Comparison of ENCODE assay signal across 8 mouse cellular contexts in the genomic region with DNA sequence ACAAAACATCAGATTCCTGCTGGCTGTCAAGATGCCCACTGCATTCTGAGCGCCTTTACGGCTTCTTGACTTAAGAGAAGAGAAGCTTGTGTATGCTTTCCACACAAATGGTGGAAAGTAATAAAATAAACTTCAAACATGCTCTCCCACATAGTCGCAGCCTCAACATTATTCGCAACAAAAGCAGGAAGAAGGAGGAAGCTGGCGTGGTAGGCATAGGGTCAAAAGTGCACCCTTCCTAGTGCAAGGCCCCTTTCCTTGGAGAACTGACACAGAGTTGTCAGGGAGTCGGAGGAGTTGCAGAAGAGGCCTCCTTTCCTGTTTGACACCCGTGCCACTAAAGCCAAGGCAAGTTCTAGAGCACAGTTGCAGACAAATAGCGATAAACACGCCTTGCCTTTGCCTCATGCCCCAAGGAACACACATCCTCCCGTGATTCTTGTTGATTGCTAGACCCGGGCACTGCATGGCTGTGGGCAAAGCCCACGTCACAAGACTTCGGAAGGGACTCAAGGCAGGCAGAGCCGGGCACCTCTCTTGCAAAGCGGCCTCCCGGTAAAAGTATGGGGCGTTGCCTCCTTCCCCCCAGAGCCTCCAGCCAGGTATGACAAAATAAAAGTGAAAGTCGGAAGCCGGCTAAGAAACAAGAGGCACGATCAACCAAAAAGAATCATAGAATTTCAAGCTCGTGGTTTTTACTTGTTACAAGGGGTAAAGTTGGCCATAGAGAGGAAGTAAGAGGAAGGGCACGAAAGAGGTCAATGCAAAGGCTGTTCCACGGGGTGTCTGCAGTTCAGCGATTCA. TPM values are rescaled to one million over a fixed set of nuclear protein-coding genes. Genes with fewer than 3 reads are reported as not detected.
DNase-seq lines count a peak whose midpoint lies in the region; ATAC-seq and TF ChIP-seq lines count a peak whose summit lies in the region.

No protein-coding gene starts in this region.

- peak overlapping the region; percentile 98 for H3K4me2 ChIP-seq in heart, embryonic 12.5 days
- H3K4me2 ChIP-seq in midbrain, embryonic 11.5 days: peak overlapping the region; percentile 97

- no peaks in the 10 kb centered on the region for H3K9me3 ChIP-seq in heart, embryonic 12.5 days (replicated peaks)
- H3K9me3 ChIP-seq in midbrain, embryonic 11.5 days (ENCODE audit: control insufficient read depth, low read length): no peaks in the 10 kb centered on the region

- H3K27me3 ChIP-seq in heart, embryonic 12.5 days (replicated peaks): peaks cover 86% of the 10 kb centered on the region
- peaks cover 71% of the 10 kb centered on the region for H3K27me3 ChIP-seq in midbrain, embryonic 11.5 days (ENCODE audit: control insufficient read depth, insufficient read depth, low read length)

- no peak for TF ChIP-seq CTCF in brain, embryonic 14.5 days (IDR thresholded peaks at IDR 0.05; ENCODE audit: borderline replicate concordance, extremely low read depth, insufficient read depth, insufficient read length)

- no peak overlapping the region for H3K27ac ChIP-seq in heart, embryonic 12.5 days (ENCODE audit: poor library complexity, severe bottlenecking)
- no peak overlapping the region for H3K27ac ChIP-seq in midbrain, embryonic 11.5 days (ENCODE audit: low read depth, low read length)

- peak overlapping the region; percentile 66 for H3K4me3 ChIP-seq in heart, embryonic 12.5 days
- peak overlapping the region; percentile 53 for H3K4me3 ChIP-seq in midbrain, embryonic 11.5 days (ENCODE audit: low read depth, low read length)

- ATAC-seq in heart, embryonic 12.5 days (ENCODE audit: insufficient number of reproducible peaks, low FRiP score): 0 out of 2 replicates have a peak, but pooled peaks have one; percentile 14
- no peak for ATAC-seq in midbrain, embryonic 11.5 days (ENCODE audit: low FRiP score)

- H3K36me3 ChIP-seq in heart, embryonic 12.5 days: no peaks in the 10 kb centered on the region
- no peaks in the 10 kb centered on the region for H3K36me3 ChIP-seq in midbrain, embryonic 11.5 days (ENCODE audit: control insufficient read depth, insufficient read depth, low read length)

- DNase-seq in heart, adult 9 months (ENCODE audit: low spot score in 2 of 2): no peak
- peak; percentile 17 for DNase-seq in brain, embryonic 14.5 days (ENCODE audit: low read depth)
- peak; percentile 30 for DNase-seq in induced T-regulatory cell, adult 2 months (ENCODE audit: low read depth)
- DNase-seq in midbrain, embryonic 11.5 days (ENCODE audit: low spot score, missing footprints): peak; percentile 92
- DNase-seq in urinary bladder, postnatal 10 days (ENCODE audit: low spot score): no peak
- DNase-seq in cerebellum, postnatal 25 days: no peak
- no peak for DNase-seq in frontal cortex, postnatal 14 days (ENCODE audit: low spot score in 2 of 2)

- 7% methylated on average over 24 of the region's 24 CpGs for WGBS in heart, embryonic 12.5 days
- 8% methylated on average over 24 of the region's 24 CpGs for WGBS in midbrain, embryonic 11.5 days

- TF ChIP-seq POLR2A in brain, embryonic 14.5 days (IDR thresholded peaks at IDR 0.05; ENCODE audit: borderline replicate concordance, extremely low read depth, insufficient read depth, insufficient read length, poor library complexity, severe bottlenecking): no peak

- peaks cover 28% of the 10 kb centered on the region; the same call in 1 of the 2 replicates for H3K4me1 ChIP-seq in heart, embryonic 12.5 days (replicated peaks)
- H3K4me1 ChIP-seq in midbrain, embryonic 11.5 days (ENCODE audit: control insufficient read depth, insufficient read depth, low read length): peaks cover 17% of the 10 kb centered on the region

- H3K9ac ChIP-seq in heart, embryonic 12.5 days: peak overlapping the region; percentile 42; the same call in 1 of the 2 replicates
- no peak overlapping the region for H3K9ac ChIP-seq in midbrain, embryonic 11.5 days (ENCODE audit: low read length)

RNA-seq across cellular contexts. Expression of a gene that starts 1.2 kb away (rescaled TPM):
- polyA plus RNA-seq in heart, embryonic 12.5 days (2016; fragmentation: Nextera tagmentation; extraction: Ambion mirVana): 0.11 and 0.19 TPM in 2 replicates
- 5.0 and 5.8 TPM in 2 replicates for polyA plus RNA-seq in brain, embryonic 14.5 days (2012; rRNA removed)
- polyA plus RNA-seq in midbrain, embryonic 11.5 days (2014; fragmentation: Nextera tagmentation; extraction: Ambion mirVana): 1.8 and 2.2 TPM in 2 replicates

RNA-seq across cellular contexts. Expression of a gene that starts 2.0 kb away (rescaled TPM):
- polyA plus RNA-seq in heart, embryonic 12.5 days (2016; fragmentation: Nextera tagmentation; extraction: Ambion mirVana): not detected in 2 replicates
- polyA plus RNA-seq in brain, embryonic 14.5 days (2012; rRNA removed): 0.46 and 0.68 TPM in 2 replicates
- polyA plus RNA-seq in midbrain, embryonic 11.5 days (2014; fragmentation: Nextera tagmentation; extraction: Ambion mirVana): not detected in 2 replicates

Comparison
In these comparisons a context has a peak if more than half of its experiments do, and no peak if none do; other contexts are left out.
1. DNase-seq: peak in brain, embryonic 14.5 days (single experiment), induced T-regulatory cell, adult 2 months (single experiment) and midbrain, embryonic 11.5 days (single experiment); none in heart, adult 9 months (0 of 2), urinary bladder, postnatal 10 days (single experiment), cerebellum, postnatal 25 days (0 of 2) and frontal cortex, postnatal 14 days (0 of 2).